Mouse (Mus musculus) liver, postnatal 0 days (tissue): Measurements from ENCODE around the gene Bahcc1. TPM values are rescaled to one million over a fixed set of nuclear protein-coding genes. Genes with fewer than 3 reads are reported as not detected.

Source experiments
- ATAC-seq: fragments of 200-750 bp; cut with Nextera tagmentation; 2 replicates; pipeline ENCODE4 v1.8.0; 2017; ENCODE audit warnings: mild to moderate bottlenecking, moderate library complexity
- DNase-seq: peaks from one replicate; pipeline ENCODE4 v3.0.0-alpha.2; 2016
- H3K27ac ChIP-seq: fragments of 300-500 bp; sonication (generic); 2 replicates; pipeline ENCODE4 v1.5.1; 2014; ENCODE audit warnings: antibody characterized with exemption, moderate library complexity, mild to moderate bottlenecking, low read depth
- H3K27me3 ChIP-seq: fragments of 300-500 bp; sonication (generic); 2 replicates; pipeline ENCODE4 v1.6.1; 2014; ENCODE audit warnings: low read length, control low read depth, mixed read lengths; ENCODE audit not compliant: insufficient read depth
- H3K36me3 ChIP-seq: fragments of 300-500 bp; sonication (generic); replicated peaks from 2 replicates; pipeline ENCODE4 v1.6.1; 2014; ENCODE audit warnings: mild to moderate bottlenecking, control low read depth, low read length, moderate library complexity, mixed read lengths; ENCODE audit not compliant: insufficient read depth
- H3K4me1 ChIP-seq: fragments of 300-500 bp; sonication (generic); 2 replicates; pipeline ENCODE4 v1.6.1; 2014; ENCODE audit warnings: antibody characterized with exemption, mild to moderate bottlenecking, control low read depth; ENCODE audit not compliant: insufficient read depth
- H3K4me2 ChIP-seq: fragments of 300-500 bp; sonication (generic); 2 replicates; pipeline ENCODE4 v1.6.1; 2014; ENCODE audit warnings: low read depth, mild to moderate bottlenecking, low read length, moderate library complexity, mixed read lengths
- H3K4me3 ChIP-seq: fragments of 300-500 bp; sonication (generic); 2 replicates; pipeline ENCODE4 v1.5.1; 2014; ENCODE audit warnings: low read depth, low read length
- H3K9ac ChIP-seq: fragments of 300-500 bp; sonication (generic); replicated peaks from 2 replicates; pipeline ENCODE4 v1.6.1; 2014; ENCODE audit warnings: mild to moderate bottlenecking, moderate library complexity
- H3K9me3 ChIP-seq: fragments of 300-500 bp; sonication (generic); 2 replicates; pipeline ENCODE4 v1.6.1; 2016; ENCODE audit warnings: mild to moderate bottlenecking, control low read depth, low read length, mixed read lengths
- CTCF ChIP-seq: sonication (generic); IDR thresholded peaks from 2 replicates; pipeline ENCODE4 v1.5.1; 2016; ENCODE audit warnings: antibody characterized with exemption, low read depth
- EP300 ChIP-seq: IDR thresholded peaks from 2 replicates; pipeline ENCODE4 v1.6.1; 2016; ENCODE audit warnings: antibody characterized with exemption, low read depth, mild to moderate bottlenecking
- WGBS: fragments of 180-500 bp; shearing (Covaris S2); extraction: QIAGEN DNeasy Blood & Tissue Kit; methylation state at CpG from one replicate; pipeline ENCODE4 v1.1.7; 2014; ENCODE audit not compliant: insufficient replicate concordance; 5-methylcytosine and 5-hydroxymethylcytosine counted together
- polyA plus RNA-seq: library from polyadenylated mRNA; unstranded; fragments of >200 nt; fragmentation: Nextera tagmentation; extraction: Ambion mirVana; gene quantifications from 2 replicates; pipeline ENCODE4 v1.2.1, GENCODE M21; 2015

Bahcc1 gene
- polyA plus RNA-seq, 1 experiment from 2014 or later = 1.1 TPM

DNA sequence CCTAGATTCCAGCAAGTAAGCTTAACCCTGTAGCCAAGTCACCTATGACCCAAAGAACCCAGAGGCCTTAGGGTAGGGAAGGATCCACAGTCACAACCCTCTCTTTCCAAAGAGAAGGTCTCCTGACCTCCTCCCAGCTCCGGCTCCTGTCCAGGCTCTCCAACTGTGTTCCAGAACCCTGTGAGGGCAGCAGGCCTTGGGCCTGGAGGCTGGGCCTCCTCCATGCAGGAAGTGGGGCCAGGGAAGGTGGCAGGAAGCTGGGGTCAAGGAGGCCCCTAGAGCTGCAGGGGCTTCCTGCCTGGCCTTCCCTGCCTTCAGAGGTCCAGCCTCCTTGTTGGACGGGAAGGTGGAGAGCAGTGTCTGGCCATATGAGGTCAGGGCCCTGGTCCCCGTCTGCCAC lies 48.5 kb downstream of the Bahcc1 start:
- H3K9me3 ChIP-seq = no peaks in the 10 kb centered on the region
- H3K4me3 ChIP-seq = no peak overlapping the region
- H3K9ac ChIP-seq = no peak overlapping the region
- H3K4me1 ChIP-seq = peaks cover 15% of the 10 kb centered on the region; the same call in 1 of the 2 replicates
- ATAC-seq (peak; percentile 55), DNase-seq (peak; percentile 40)
- H3K4me2 ChIP-seq = no peak overlapping the region
- peaks cover 3% of the 10 kb centered on the region; the same call in 1 of the 2 replicates for H3K36me3 ChIP-seq
- TF ChIP-seq CTCF (no peak), EP300 (no peak)
- no peaks in the 10 kb centered on the region for H3K27me3 ChIP-seq
- H3K27ac ChIP-seq = 0 out of 2 replicates have a peak overlapping the region, but pooled peaks have one; percentile 3
- WGBS = 55% methylated on average over 3 of the region's 3 CpGs

- no peak overlapping the region for H3K9ac ChIP-seq
- DNase-seq (no peak), ATAC-seq (no peak)
- peaks cover 15% of the 10 kb centered on the region; the same call in 1 of the 2 replicates for H3K4me1 ChIP-seq
- no peak overlapping the region for H3K27ac ChIP-seq
- H3K27me3 ChIP-seq = no peaks in the 10 kb centered on the region
- H3K9me3 ChIP-seq = no peaks in the 10 kb centered on the region
- H3K4me2 ChIP-seq = no peak overlapping the region
- no peak for TF ChIP-seq EP300
- no peak for TF ChIP-seq CTCF
- no peak overlapping the region for H3K4me3 ChIP-seq
- 76% methylated on average over 5 of the region's 5 CpGs for WGBS
- peaks cover 11% of the 10 kb centered on the region; the same call in 1 of the 2 replicates for H3K36me3 ChIP-seq
Observed at GRCm38 (mm10) chr11:120283542-120283941, 50.8 kb downstream of the Bahcc1 start.

DNA sequence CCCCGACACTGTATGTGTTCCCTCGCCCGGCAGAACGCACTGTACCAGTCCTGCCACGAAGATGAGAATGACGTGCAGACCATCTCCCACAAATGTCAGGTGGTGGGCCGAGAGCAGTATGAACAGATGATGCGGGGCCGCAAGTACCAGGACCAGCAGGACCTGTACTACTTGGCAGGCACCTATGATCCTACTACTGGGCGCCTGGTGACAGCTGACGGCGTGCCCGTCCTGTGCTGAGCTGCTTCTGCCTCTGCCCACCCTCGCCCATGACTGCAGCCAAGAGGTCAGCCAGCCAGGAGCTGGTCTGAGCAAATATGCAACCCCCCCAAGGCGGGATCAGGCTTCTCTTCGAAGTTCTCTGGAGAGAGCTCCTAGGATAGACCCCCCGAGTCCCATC lies 56.9 kb downstream of the Bahcc1 start:
- Histone ChIP-seq H3K36me3 (peaks cover 12% of the 10 kb centered on the region; the same call in 1 of the 2 replicates), H3K27me3 (no peaks in the 10 kb centered on the region), H3K4me3 (no peak overlapping the region), H3K27ac (no peak overlapping the region), H3K9me3 (no peaks in the 10 kb centered on the region), H3K4me1 (no peaks in the 10 kb centered on the region), H3K9ac (no peak overlapping the region), H3K4me2 (no peak overlapping the region)
- ATAC-seq (no peak), DNase-seq (no peak)
- 86% methylated on average over 17 of the region's 17 CpGs for WGBS
- TF ChIP-seq CTCF = no peak
- TF ChIP-seq EP300 = no peak

- TF ChIP-seq EP300 (no peak), CTCF (no peak)
- Histone ChIP-seq H3K27me3 (no peaks in the 10 kb centered on the region), H3K9me3 (no peaks in the 10 kb centered on the region), H3K4me3 (no peak overlapping the region), H3K36me3 (peaks cover 12% of the 10 kb centered on the region; the same call in 1 of the 2 replicates), H3K4me2 (no peak overlapping the region), H3K4me1 (no peaks in the 10 kb centered on the region), H3K27ac (no peak overlapping the region), H3K9ac (no peak overlapping the region)
- ATAC-seq (no peak), DNase-seq (no peak)
- 90% methylated on average over 14 of the region's 14 CpGs for WGBS
Observed at GRCm38 (mm10) chr11:120290266-120290665, 57.5 kb downstream of the Bahcc1 start.

- H3K36me3 ChIP-seq = peaks cover 3% of the 10 kb centered on the region; the same call in 1 of the 2 replicates
- 65% methylated on average over 1 of the region's 1 CpGs for WGBS
- TF ChIP-seq CTCF (no peak), EP300 (no peak)
- DNase-seq (no peak), ATAC-seq (no peak)
- no peak overlapping the region for H3K9ac ChIP-seq
- no peaks in the 10 kb centered on the region for H3K9me3 ChIP-seq
- 0 out of 2 replicates have a peak, but pooled peaks cover 3% of the 10 kb centered on the region for H3K27me3 ChIP-seq
- H3K4me2 ChIP-seq = no peak overlapping the region
- no peak overlapping the region for H3K27ac ChIP-seq
- no peak overlapping the region for H3K4me3 ChIP-seq
- no peaks in the 10 kb centered on the region for H3K4me1 ChIP-seq
Observed at GRCm38 (mm10) chr11:120293714-120294113, 61.0 kb downstream of the Bahcc1 start.

- 0 out of 2 replicates have a peak, but pooled peaks cover 3% of the 10 kb centered on the region for H3K27me3 ChIP-seq
- H3K27ac ChIP-seq = no peak overlapping the region
- no peak for TF ChIP-seq CTCF
- TF ChIP-seq EP300 = no peak
- no peak overlapping the region for H3K4me3 ChIP-seq
- H3K9me3 ChIP-seq = no peaks in the 10 kb centered on the region
- 67% methylated on average over 13 of the region's 13 CpGs for WGBS
- ATAC-seq (no peak), DNase-seq (no peak)
- no peaks in the 10 kb centered on the region for H3K36me3 ChIP-seq
- peaks cover 6% of the 10 kb centered on the region; the same call in 1 of the 2 replicates for H3K4me1 ChIP-seq
- H3K9ac ChIP-seq = no peak overlapping the region
- no peak overlapping the region for H3K4me2 ChIP-seq
Observed at GRCm38 (mm10) chr11:120296305-120297144, 63.8 kb downstream of the Bahcc1 start.
